In genomic region chr8:13493011-13493410, GRCm38 (mm10) we compare ENCODE assay signal across 8 mouse cellular contexts. TPM values are rescaled to one million over a fixed set of nuclear protein-coding genes. Genes with fewer than 3 reads are reported as not detected.
DNase-seq lines count a peak whose midpoint lies in the region; ATAC-seq lines count a peak whose summit lies in the region.

No protein-coding gene starts in this region.

- DNase-seq in cerebellum, adult 11-12 months = peak; percentile 58
- peak; percentile 65 for DNase-seq in cerebellum, adult 9-11 months
- no peak for DNase-seq in left cerebral cortex, adult 8-10 months (ENCODE audit: low spot score in 2 of 2)
- no peak for DNase-seq in liver, embryonic 11.5 days (ENCODE audit: low spot score)

- H3K4me1 ChIP-seq in heart, embryonic 14.5 days (ENCODE audit: control insufficient read depth in 2 of 2, insufficient read depth in 2 of 2, low read length in 2 of 2) = peaks cover 39 to 49% of the 10 kb centered on the region in 2 experiments
- H3K4me1 ChIP-seq in kidney, embryonic 14.5 days (ENCODE audit: control insufficient read depth, insufficient read depth, low read length) = peaks cover 8% of the 10 kb centered on the region
- peaks cover 24% of the 10 kb centered on the region for H3K4me1 ChIP-seq in midbrain, embryonic 16.5 days (ENCODE audit: control insufficient read depth, insufficient read depth, low read length)
- H3K4me1 ChIP-seq in liver, embryonic 11.5 days (replicated peaks; ENCODE audit: control insufficient read depth, insufficient read depth, low read length) = no peaks in the 10 kb centered on the region; the same call in 1 of the 2 replicates

- peak overlapping the region; percentile 71 for H3K4me2 ChIP-seq in heart, embryonic 14.5 days (ENCODE audit: low read length)
- H3K4me2 ChIP-seq in kidney, embryonic 14.5 days (replicated peaks; ENCODE audit: low read depth, low read length) = no peak overlapping the region
- H3K4me2 ChIP-seq in midbrain, embryonic 16.5 days (ENCODE audit: low read length) = peak overlapping the region; percentile 66
- H3K4me2 ChIP-seq in liver, embryonic 11.5 days = no peak overlapping the region

- H3K27ac ChIP-seq in heart, embryonic 14.5 days (replicated peaks in 1 of 2; ENCODE audit: control insufficient read depth in 1 of 2, insufficient read depth in 1 of 2, low read depth in 2 of 2, low read length in 2 of 2) = peak overlapping the region; percentile 77 to 86
- H3K27ac ChIP-seq in kidney, embryonic 14.5 days (ENCODE audit: low read depth, low read length) = no peak overlapping the region
- no peak overlapping the region for H3K27ac ChIP-seq in midbrain, embryonic 16.5 days (ENCODE audit: low read length)
- no peak overlapping the region for H3K27ac ChIP-seq in liver, embryonic 11.5 days (ENCODE audit: low read depth, low read length)

- peak overlapping the region; percentile 79 for H3K4me3 ChIP-seq in heart, embryonic 14.5 days (ENCODE audit: control insufficient read depth in 1 of 2, insufficient read depth in 1 of 2, low read depth in 1 of 2, low read length in 2 of 2)
- H3K4me3 ChIP-seq in kidney, embryonic 14.5 days (ENCODE audit: low read length) = peak overlapping the region; percentile 58; the same call in 1 of the 2 replicates
- peak overlapping the region; percentile 71 for H3K4me3 ChIP-seq in midbrain, embryonic 16.5 days (ENCODE audit: low read depth, low read length)
- no peak overlapping the region for H3K4me3 ChIP-seq in liver, embryonic 11.5 days (ENCODE audit: low read depth, low read length)

- WGBS in heart, embryonic 14.5 days = 10% methylated on average over 11 of the region's 11 CpGs
- WGBS in kidney, embryonic 14.5 days = 58% methylated on average over 11 of the region's 11 CpGs
- WGBS in midbrain, embryonic 16.5 days = 50% methylated on average over 11 of the region's 11 CpGs
- WGBS in liver, embryonic 11.5 days = 58% methylated on average over 11 of the region's 11 CpGs

- H3K36me3 ChIP-seq in heart, embryonic 14.5 days (ENCODE audit: control insufficient read depth, insufficient read depth, low read length) = peaks cover 27% of the 10 kb centered on the region
- no peaks in the 10 kb centered on the region for H3K36me3 ChIP-seq in kidney, embryonic 14.5 days (ENCODE audit: control insufficient read depth, insufficient read depth, low read length)
- no peaks in the 10 kb centered on the region for H3K36me3 ChIP-seq in midbrain, embryonic 16.5 days (ENCODE audit: control insufficient read depth, insufficient read depth, low read length)
- no peaks in the 10 kb centered on the region for H3K36me3 ChIP-seq in liver, embryonic 11.5 days (ENCODE audit: control insufficient read depth, insufficient read depth, low read length)

- no peaks in the 10 kb centered on the region; the same call in 1 of the 2 replicates for H3K27me3 ChIP-seq in heart, embryonic 14.5 days (ENCODE audit: control insufficient read depth, insufficient read depth, low read length)
- peaks cover 32% of the 10 kb centered on the region for H3K27me3 ChIP-seq in kidney, embryonic 14.5 days (ENCODE audit: control insufficient read depth, insufficient read depth, low read length)
- H3K27me3 ChIP-seq in midbrain, embryonic 16.5 days (ENCODE audit: control insufficient read depth, insufficient read depth, low read depth, low read length) = peaks cover 2% of the 10 kb centered on the region; the same call in 1 of the 2 replicates
- H3K27me3 ChIP-seq in liver, embryonic 11.5 days (replicated peaks; ENCODE audit: control insufficient read depth, insufficient read depth, low read length) = peaks cover 42% of the 10 kb centered on the region

- ATAC-seq in cerebellum, adult (ENCODE audit: insufficient number of reproducible peaks, low FRiP score, low TSS enrichment) = no peak
- peak; percentile 64 for ATAC-seq in heart, embryonic 14.5 days (ENCODE audit: insufficient number of reproducible peaks, insufficient read depth, low FRiP score, low read depth)
- ATAC-seq in kidney, embryonic 14.5 days (ENCODE audit: low FRiP score, low TSS enrichment) = no peak
- no peak for ATAC-seq in midbrain, embryonic 16.5 days
- no peak for ATAC-seq in liver, embryonic 11.5 days (replicated peaks; ENCODE audit: low FRiP score)

- no peaks in the 10 kb centered on the region for H3K9me3 ChIP-seq in heart, embryonic 14.5 days (ENCODE audit: control insufficient read depth, low read length)
- no peaks in the 10 kb centered on the region for H3K9me3 ChIP-seq in kidney, embryonic 14.5 days (ENCODE audit: control insufficient read depth, low read length)
- H3K9me3 ChIP-seq in midbrain, embryonic 16.5 days (replicated peaks; ENCODE audit: control insufficient read depth, low read length, poor library complexity, severe bottlenecking) = no peaks in the 10 kb centered on the region
- no peaks in the 10 kb centered on the region for H3K9me3 ChIP-seq in liver, embryonic 11.5 days (ENCODE audit: control insufficient read depth, low read length)

- peak overlapping the region; percentile 95 for H3K9ac ChIP-seq in heart, embryonic 14.5 days (ENCODE audit: low read length)
- no peak overlapping the region for H3K9ac ChIP-seq in kidney, embryonic 14.5 days (ENCODE audit: low read depth, low read length)
- H3K9ac ChIP-seq in midbrain, embryonic 16.5 days (ENCODE audit: low read depth, low read length) = no peak overlapping the region
- H3K9ac ChIP-seq in liver, embryonic 11.5 days (ENCODE audit: low read depth, low read length) = no peak overlapping the region

RNA-seq across cellular contexts. Expression of gene Gas6, which starts 1.3 kb away (rescaled TPM):
- 123 and 151 TPM in 2 replicates for polyA plus RNA-seq in heart, embryonic 14.5 days (2014; fragmentation: Nextera tagmentation; extraction: Ambion mirVana)
- 12.0 and 18.7 TPM in 2 replicates for polyA plus RNA-seq in kidney, embryonic 14.5 days (2014; fragmentation: Nextera tagmentation; extraction: Ambion mirVana)
- polyA plus RNA-seq in midbrain, embryonic 16.5 days (2015; fragmentation: Nextera tagmentation; extraction: Ambion mirVana) = 37.7 and 45.7 TPM in 2 replicates
- total RNA-seq in left cerebral cortex, adult 8-10 months (2022) = 100 to 1,000 TPM in 3 of 4 experiments, 10 to 100 TPM in 1; 97.2 to 113 (median 110) TPM
- polyA plus RNA-seq in liver, embryonic 11.5 days (2014; fragmentation: Nextera tagmentation; extraction: Ambion mirVana) = 3.8 and 5.5 TPM in 2 replicates

RNA-seq across cellular contexts. Expression of gene Tmem255b, which starts 58.0 kb away (rescaled TPM):
- 0.97 and 1.6 TPM in 2 replicates for polyA plus RNA-seq in heart, embryonic 14.5 days (2014; fragmentation: Nextera tagmentation; extraction: Ambion mirVana)
- polyA plus RNA-seq in kidney, embryonic 14.5 days (2014; fragmentation: Nextera tagmentation; extraction: Ambion mirVana) = 0.57 TPM in 1 of 2 replicates, not detected in the other
- polyA plus RNA-seq in midbrain, embryonic 16.5 days (2015; fragmentation: Nextera tagmentation; extraction: Ambion mirVana) = 0.32 and 1.0 TPM in 2 replicates
- 1 to 10 TPM; 3.4 to 5.1 (median 4.1) TPM for total RNA-seq in left cerebral cortex, adult 8-10 months (2022)
- polyA plus RNA-seq in liver, embryonic 11.5 days (2014; fragmentation: Nextera tagmentation; extraction: Ambion mirVana) = not detected in 2 replicates

Comparison
In these comparisons a context has a peak if more than half of its experiments do, and no peak if none do; other contexts are left out.
1. DNase-seq: peak in cerebellum, adult 11-12 months (single experiment) and cerebellum, adult 9-11 months (single experiment); none in left cerebral cortex, adult 8-10 months (0 of 2) and liver, embryonic 11.5 days (single experiment).
2. H3K27ac ChIP-seq: peak in heart, embryonic 14.5 days (2 of 2); none in kidney, embryonic 14.5 days (single experiment), midbrain, embryonic 16.5 days (single experiment) and liver, embryonic 11.5 days (single experiment).
3. H3K4me2 ChIP-seq: peak in heart, embryonic 14.5 days (single experiment) and midbrain, embryonic 16.5 days (single experiment); none in kidney, embryonic 14.5 days (single experiment) and liver, embryonic 11.5 days (single experiment).